ENCODE assay signal across 10 mouse cellular contexts in genomic region chr13:64107535-64107934, GRCm38 (mm10). TPM values are rescaled to one million over a fixed set of nuclear protein-coding genes. Genes with fewer than 3 reads are reported as not detected.
A peak's percentile ranks its signal among the peaks of the same experiment; 100 is the strongest.
DNase-seq lines count a peak whose midpoint lies in the region; ATAC-seq and TF ChIP-seq lines count a peak whose summit lies in the region.
"Had no signal": no experiment of that assay in that cellular context is flagged by ENCODE, and none has a peak within 500 bp of the region (broad histone marks: within the 10 kb centered on the region; RNA-seq: fewer than 3 reads in every experiment).

No protein-coding gene starts in this region.

- H3K9me3 ChIP-seq in lung, embryonic 16.5 days (ENCODE audit: control insufficient read depth, low read length), result no peaks in the 10 kb centered on the region
- no peaks in the 10 kb centered on the region for H3K9me3 ChIP-seq in embryonic facial prominence, embryonic 11.5 days (replicated peaks; ENCODE audit: control insufficient read depth, low read length)
- H3K9me3 ChIP-seq in liver, embryonic 15.5 days (replicated peaks), result no peaks in the 10 kb centered on the region
- no peaks in the 10 kb centered on the region for H3K9me3 ChIP-seq in neural tube, embryonic 15.5 days (replicated peaks)
- H3K9me3 ChIP-seq: embryonic facial prominence, embryonic 12.5 days had no signal

- WGBS in lung, embryonic 16.5 days, result 29% methylated on average over 8 of the region's 8 CpGs
- WGBS in lung, adult 2 months, result 35% methylated on average over 8 of the region's 8 CpGs
- 25% methylated on average over 8 of the region's 8 CpGs for WGBS in embryonic facial prominence, embryonic 11.5 days
- WGBS in liver, embryonic 15.5 days (ENCODE audit: insufficient replicate concordance), result 21% methylated on average over 8 of the region's 8 CpGs
- WGBS in neural tube, embryonic 15.5 days, result 7% methylated on average over 8 of the region's 8 CpGs

- peak; percentile 76 for ATAC-seq in lung, embryonic 16.5 days (ENCODE audit: low read depth)
- 0 out of 2 replicates have a peak, but pooled peaks have one; percentile 67 for ATAC-seq in embryonic facial prominence, embryonic 11.5 days (replicated peaks; ENCODE audit: insufficient number of reproducible peaks, low FRiP score, low TSS enrichment, low read depth)
- ATAC-seq in liver, embryonic 15.5 days (ENCODE audit: insufficient read depth), result no peak
- ATAC-seq in neural tube, embryonic 15.5 days (ENCODE audit: low FRiP score), result peak; percentile 55; the same call in 1 of the 2 replicates

- H3K27ac ChIP-seq in lung, embryonic 16.5 days (ENCODE audit: low read length), result no peak overlapping the region
- H3K27ac ChIP-seq in embryonic facial prominence, embryonic 11.5 days (replicated peaks; ENCODE audit: low read depth, low read length), result no peak overlapping the region
- H3K27ac ChIP-seq in liver, embryonic 15.5 days (replicated peaks), result 0 out of 2 replicates have a peak overlapping the region, but pooled peaks have one; percentile 25
- H3K27ac ChIP-seq in neural tube, embryonic 15.5 days (replicated peaks), result no peak overlapping the region
- H3K27ac ChIP-seq: embryonic facial prominence, embryonic 12.5 days had no signal

- no peak overlapping the region for H3K4me2 ChIP-seq in lung, embryonic 16.5 days (ENCODE audit: low read depth, low read length)
- H3K4me2 ChIP-seq in embryonic facial prominence, embryonic 11.5 days (ENCODE audit: low read depth, low read length), result no peak overlapping the region
- H3K4me2 ChIP-seq in liver, embryonic 15.5 days, result no peak overlapping the region
- H3K4me2 ChIP-seq in neural tube, embryonic 15.5 days, result no peak overlapping the region; the same call in 1 of the 2 replicates
- H3K4me2 ChIP-seq: embryonic facial prominence, embryonic 12.5 days had no signal

- no peak overlapping the region for H3K4me3 ChIP-seq in lung, embryonic 16.5 days (ENCODE audit: low read length)
- no peak overlapping the region for H3K4me3 ChIP-seq in lung, adult 2 months (replicated peaks; ENCODE audit: extremely low read depth, low read depth, low read length)
- H3K4me3 ChIP-seq in embryonic facial prominence, embryonic 11.5 days (ENCODE audit: low read depth, low read length), result no peak overlapping the region
- no peak overlapping the region for H3K4me3 ChIP-seq in liver, embryonic 15.5 days (replicated peaks)
- no peak overlapping the region for H3K4me3 ChIP-seq in neural tube, embryonic 15.5 days (replicated peaks)
- H3K4me3 ChIP-seq: embryonic facial prominence, embryonic 12.5 days had no signal

- H3K36me3 ChIP-seq in lung, embryonic 16.5 days (ENCODE audit: control insufficient read depth, insufficient read depth, low read length), result no peaks in the 10 kb centered on the region
- no peaks in the 10 kb centered on the region for H3K36me3 ChIP-seq in embryonic facial prominence, embryonic 11.5 days (replicated peaks; ENCODE audit: control insufficient read depth, insufficient read depth, low read depth, low read length)
- H3K36me3 ChIP-seq in liver, embryonic 15.5 days (replicated peaks), result no peaks in the 10 kb centered on the region
- no peaks in the 10 kb centered on the region for H3K36me3 ChIP-seq in neural tube, embryonic 15.5 days
- H3K36me3 ChIP-seq: embryonic facial prominence, embryonic 12.5 days had no signal

- H3K9ac ChIP-seq in lung, embryonic 16.5 days (ENCODE audit: low read length), result no peak overlapping the region
- no peak overlapping the region for H3K9ac ChIP-seq in embryonic facial prominence, embryonic 11.5 days (replicated peaks; ENCODE audit: low read length)
- H3K9ac ChIP-seq in liver, embryonic 15.5 days, result no peak overlapping the region
- no peak overlapping the region for H3K9ac ChIP-seq in neural tube, embryonic 15.5 days (replicated peaks)
- H3K9ac ChIP-seq: embryonic facial prominence, embryonic 12.5 days had no signal

- H3K27me3 ChIP-seq in lung, embryonic 16.5 days (ENCODE audit: control insufficient read depth, insufficient read depth, low read depth, low read length), result no peaks in the 10 kb centered on the region
- H3K27me3 ChIP-seq in embryonic facial prominence, embryonic 11.5 days (ENCODE audit: control insufficient read depth, insufficient read depth, low read length), result no peaks in the 10 kb centered on the region
- H3K27me3 ChIP-seq in liver, embryonic 15.5 days, result no peaks in the 10 kb centered on the region
- H3K27me3 ChIP-seq in neural tube, embryonic 15.5 days (replicated peaks), result no peaks in the 10 kb centered on the region
- H3K27me3 ChIP-seq: embryonic facial prominence, embryonic 12.5 days had no signal

- H3K4me1 ChIP-seq in lung, embryonic 16.5 days (replicated peaks; ENCODE audit: control insufficient read depth, insufficient read depth, low read length), result peaks cover 6% of the 10 kb centered on the region
- no peaks in the 10 kb centered on the region; the same call in 1 of the 2 replicates for H3K4me1 ChIP-seq in lung, adult 2 months (ENCODE audit: control insufficient read depth, insufficient read depth, low read length)
- H3K4me1 ChIP-seq in embryonic facial prominence, embryonic 11.5 days (ENCODE audit: control insufficient read depth, insufficient read depth, low read length), result no peaks in the 10 kb centered on the region
- peaks cover 12% of the 10 kb centered on the region for H3K4me1 ChIP-seq in liver, embryonic 15.5 days (replicated peaks)
- peaks cover 10% of the 10 kb centered on the region for H3K4me1 ChIP-seq in neural tube, embryonic 15.5 days

- TF ChIP-seq CTCF in lung, adult 2 months (IDR thresholded peaks at IDR 0.05; ENCODE audit: insufficient read depth, low read length), result no peak

- TF ChIP-seq POLR2A in lung, adult 2 months (IDR thresholded peaks at IDR 0.05; ENCODE audit: borderline replicate concordance, extremely low read depth, low read depth, low read length), result no peak

- no peak for DNase-seq in lung, adult 2 months
- DNase-seq in embryonic facial prominence, embryonic 11.5 days (ENCODE audit: low spot score), result peak; percentile 37
- DNase-seq in ovary, postnatal 14 days (ENCODE audit: low spot score), result no peak
- no peak for DNase-seq in spleen, postnatal 36 days (ENCODE audit: low spot score in 2 of 2)
- DNase-seq: thymus, postnatal 14 days had no signal

RNA-seq across cellular contexts. Expression of gene Hsd17b3, which starts 18.5 kb away (rescaled TPM):
- not detected in 2 replicates for polyA plus RNA-seq in lung, embryonic 16.5 days (2015; fragmentation: Nextera tagmentation; extraction: Ambion mirVana)
- polyA plus RNA-seq in lung, adult 2 months (2012; rRNA removed), result not detected in 2 replicates
- polyA plus RNA-seq in embryonic facial prominence, embryonic 11.5 days (2014; fragmentation: Nextera tagmentation; extraction: Ambion mirVana), result not detected in 2 replicates
- not detected in 2 replicates for polyA plus RNA-seq in liver, embryonic 15.5 days (2015; fragmentation: Nextera tagmentation; extraction: Ambion mirVana)
- polyA plus RNA-seq in neural tube, embryonic 15.5 days (2015; fragmentation: Nextera tagmentation; extraction: Ambion mirVana), result not detected in 2 replicates
- polyA plus RNA-seq: embryonic facial prominence, embryonic 12.5 days; limb, embryonic 14.5 days had no signal

RNA-seq across cellular contexts. Expression of gene Slc35d2, which starts 21.6 kb away (rescaled TPM):
- 5.1 and 6.9 TPM in 2 replicates for polyA plus RNA-seq in lung, embryonic 16.5 days (2015; fragmentation: Nextera tagmentation; extraction: Ambion mirVana)
- 5.7 and 6.8 TPM in 2 replicates for polyA plus RNA-seq in lung, adult 2 months (2012; rRNA removed)
- 3.3 and 4.7 TPM in 2 replicates for polyA plus RNA-seq in embryonic facial prominence, embryonic 11.5 days (2014; fragmentation: Nextera tagmentation; extraction: Ambion mirVana)
- 7.1 and 8.1 TPM in 2 replicates for polyA plus RNA-seq in liver, embryonic 15.5 days (2015; fragmentation: Nextera tagmentation; extraction: Ambion mirVana)
- polyA plus RNA-seq in neural tube, embryonic 15.5 days (2015; fragmentation: Nextera tagmentation; extraction: Ambion mirVana), result 1.6 and 2.7 TPM in 2 replicates

RNA-seq across cellular contexts. Expression of gene Zfp367, which starts 45.5 kb away (rescaled TPM):
- polyA plus RNA-seq in lung, embryonic 16.5 days (2015; fragmentation: Nextera tagmentation; extraction: Ambion mirVana), result 22.9 and 24.1 TPM in 2 replicates
- 7.1 and 10.4 TPM in 2 replicates for polyA plus RNA-seq in lung, adult 2 months (2012; rRNA removed)
- 17.9 and 18.7 TPM in 2 replicates for polyA plus RNA-seq in embryonic facial prominence, embryonic 11.5 days (2014; fragmentation: Nextera tagmentation; extraction: Ambion mirVana)
- polyA plus RNA-seq in liver, embryonic 15.5 days (2015; fragmentation: Nextera tagmentation; extraction: Ambion mirVana), result 20.6 and 22.1 TPM in 2 replicates
- 5.0 and 6.3 TPM in 2 replicates for polyA plus RNA-seq in neural tube, embryonic 15.5 days (2015; fragmentation: Nextera tagmentation; extraction: Ambion mirVana)

RNA-seq across cellular contexts. Expression of gene Habp4, which starts 54.1 kb away (rescaled TPM):
- polyA plus RNA-seq in lung, embryonic 16.5 days (2015; fragmentation: Nextera tagmentation; extraction: Ambion mirVana), result 16.5 and 18.0 TPM in 2 replicates
- 22.6 and 26.7 TPM in 2 replicates for polyA plus RNA-seq in lung, adult 2 months (2012; rRNA removed)
- 26.0 and 26.2 TPM in 2 replicates for polyA plus RNA-seq in embryonic facial prominence, embryonic 11.5 days (2014; fragmentation: Nextera tagmentation; extraction: Ambion mirVana)
- 10.0 and 11.3 TPM in 2 replicates for polyA plus RNA-seq in liver, embryonic 15.5 days (2015; fragmentation: Nextera tagmentation; extraction: Ambion mirVana)
- 52.5 and 55.9 TPM in 2 replicates for polyA plus RNA-seq in neural tube, embryonic 15.5 days (2015; fragmentation: Nextera tagmentation; extraction: Ambion mirVana)
